Mouse (Mus musculus) brain, embryonic 18.5 days (tissue): ENCODE data around the gene Mrpl21.
A peak's percentile ranks its signal among the peaks of the same experiment; 100 is the strongest.

Experiments used
- DNase-seq: peaks from one replicate; pipeline ENCODE4 v3.0.0-alpha.2; 2012; ENCODE audit warnings: low read depth, low spot score

The Mrpl21 gene

GRCm38 (mm10) chr19:3297775-3298174, 15.1 kb downstream of the Mrpl21 start:
- no peak for DNase-seq

GRCm38 (mm10) chr19:3304017-3304416, 21.3 kb downstream of the Mrpl21 start:
- no peak for DNase-seq

GRCm38 (mm10) chr19:3307175-3307949, 24.7 kb downstream of the Mrpl21 start:
- no peak for DNase-seq

- DNase-seq, result no peak
Measured at GRCm38 (mm10) chr19:3319341-3319740, 36.6 kb downstream of the Mrpl21 start.

GRCm38 (mm10) chr19:3320086-3320485, 37.4 kb downstream of the Mrpl21 start:
- DNase-seq, result no peak

- DNase-seq, result no peak
Measured at GRCm38 (mm10) chr19:3320801-3321200, 38.1 kb downstream of the Mrpl21 start.

GRCm38 (mm10) chr19:3321617-3322016, 38.9 kb downstream of the Mrpl21 start:
- no peak for DNase-seq

- no peak for DNase-seq
Measured at GRCm38 (mm10) chr19:3322261-3322969, 39.7 kb downstream of the Mrpl21 start, which contains the start of gene Cpt1a. Cpt1a (plus strand) TSS chr19:3322334.

- no peak for DNase-seq
Measured at GRCm38 (mm10) chr19:3323201-3323621, 40.5 kb downstream of the Mrpl21 start.

GRCm38 (mm10) chr19:3323753-3324270, 41.1 kb downstream of the Mrpl21 start:
- DNase-seq, result no peak

GRCm38 (mm10) chr19:3324271-3324811, 41.6 kb downstream of the Mrpl21 start:
- no peak for DNase-seq

GRCm38 (mm10) chr19:3324931-3325711, 42.4 kb downstream of the Mrpl21 start:
- DNase-seq, result peak; percentile 54

- DNase-seq, result no peak
Measured at GRCm38 (mm10) chr19:3325771-3326478, 43.2 kb downstream of the Mrpl21 start.

GRCm38 (mm10) chr19:3326479-3327047, 43.9 kb downstream of the Mrpl21 start:
- DNase-seq, result no peak

- no peak for DNase-seq
Measured at GRCm38 (mm10) chr19:3333247-3333646, 50.5 kb downstream of the Mrpl21 start.

GRCm38 (mm10) chr19:3333694-3334515, 51.2 kb downstream of the Mrpl21 start:
- DNase-seq, result no peak

- no peak for DNase-seq
Measured at GRCm38 (mm10) chr19:3334550-3334949, 51.8 kb downstream of the Mrpl21 start.

GRCm38 (mm10) chr19:3335917-3336316, 53.2 kb downstream of the Mrpl21 start:
- no peak for DNase-seq

GRCm38 (mm10) chr19:3336485-3337255, 54.0 kb downstream of the Mrpl21 start:
- DNase-seq, result no peak
